Mouse (Mus musculus) adrenal gland, adult (tissue): ENCODE measurements around the gene Il9r.

ENCODE experiments used
- DNase-seq, 2 experiments: peaks; one replicate each; pipeline ENCODE4 v3.0.0; 2022 to 2023; ENCODE audit warnings: low spot score in 1 of 2; ENCODE audit not compliant: inconsistent age in 2 of 2

Gene Il9r

DNA sequence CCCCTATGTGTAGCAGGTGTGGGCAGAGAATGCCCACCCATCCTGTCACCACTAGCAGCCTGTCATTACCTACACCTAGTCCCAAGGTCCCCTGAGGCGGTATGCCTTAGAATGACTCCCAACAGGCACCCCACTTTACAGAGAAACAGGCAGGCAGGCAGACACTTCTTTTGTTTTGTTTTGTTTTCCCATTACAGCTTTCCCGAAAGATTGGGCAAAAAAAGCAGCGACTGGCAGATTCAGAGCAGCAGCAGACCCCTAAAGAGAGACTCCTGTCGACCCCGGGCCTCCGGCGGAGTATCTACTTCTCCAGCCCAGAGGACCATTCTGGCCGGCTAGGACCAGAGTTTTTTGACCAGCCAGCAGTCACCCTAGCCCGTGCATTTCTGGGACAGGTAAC, 27.5 kb upstream of the Il9r start:
- DNase-seq = peak in 1 of 2 experiments; percentile 49

DNA sequence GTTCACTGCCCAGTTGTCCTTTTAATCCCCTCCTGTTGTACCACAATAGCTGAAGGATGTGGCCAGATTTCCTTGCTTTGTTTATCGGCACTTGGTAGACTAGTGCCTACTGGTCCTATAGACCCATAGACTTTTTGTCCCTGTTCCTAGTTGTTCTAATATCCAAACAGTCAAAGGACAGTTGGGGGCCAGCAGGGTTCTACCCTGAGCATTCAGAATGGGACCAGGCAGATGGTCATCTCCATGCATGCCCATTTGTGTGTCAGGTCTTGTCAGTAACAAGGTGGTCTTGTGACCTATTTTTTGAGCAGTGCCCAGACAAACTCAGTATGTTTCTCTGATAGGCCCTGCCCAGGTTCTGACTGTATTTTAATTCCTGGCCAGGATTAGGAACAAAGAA, 27.0 kb upstream of the Il9r start:
- no peak for DNase-seq

DNA sequence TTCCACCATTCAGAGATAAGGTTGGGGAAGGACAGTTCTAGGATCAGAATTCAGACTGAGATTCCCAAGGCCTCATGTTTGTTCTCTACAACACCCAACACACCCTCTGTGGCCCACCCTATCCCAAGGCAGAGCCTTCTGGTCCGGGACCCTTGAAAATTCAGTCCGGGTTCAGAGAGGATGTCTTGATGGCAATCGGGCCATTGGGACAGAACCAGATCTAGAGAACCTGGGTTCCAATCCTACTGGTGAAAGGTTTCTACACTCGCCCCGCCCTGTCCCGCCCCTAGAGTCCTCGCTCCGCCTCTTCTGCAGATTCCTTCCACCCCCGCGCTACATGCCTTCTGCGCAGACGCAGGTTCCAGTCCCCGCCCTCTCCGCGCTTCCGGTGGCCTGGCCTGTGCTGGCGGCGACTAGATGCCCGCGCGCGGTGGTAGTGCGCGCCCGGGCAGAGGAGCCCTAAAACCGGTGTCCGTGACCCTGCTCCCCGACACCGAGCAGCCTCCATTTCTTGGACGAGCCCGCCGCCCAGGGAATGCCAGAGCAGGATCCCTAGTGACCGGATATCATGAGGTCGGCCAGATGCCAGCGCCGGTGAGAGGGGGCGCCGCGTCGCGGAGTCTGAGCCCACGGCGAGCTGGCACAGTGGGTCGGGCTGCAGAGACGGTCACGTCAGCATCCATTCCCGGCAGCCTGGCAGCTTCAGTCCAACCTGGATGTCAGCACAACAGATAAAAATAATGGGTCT, 26.2 kb upstream of the Il9r start, which contains the start of gene Mpg:
Gene Mpg (plus strand): TSS at position 382 of the 748 bp plus-strand sequence.
- peak; percentile 92 to 97 for DNase-seq

DNA sequence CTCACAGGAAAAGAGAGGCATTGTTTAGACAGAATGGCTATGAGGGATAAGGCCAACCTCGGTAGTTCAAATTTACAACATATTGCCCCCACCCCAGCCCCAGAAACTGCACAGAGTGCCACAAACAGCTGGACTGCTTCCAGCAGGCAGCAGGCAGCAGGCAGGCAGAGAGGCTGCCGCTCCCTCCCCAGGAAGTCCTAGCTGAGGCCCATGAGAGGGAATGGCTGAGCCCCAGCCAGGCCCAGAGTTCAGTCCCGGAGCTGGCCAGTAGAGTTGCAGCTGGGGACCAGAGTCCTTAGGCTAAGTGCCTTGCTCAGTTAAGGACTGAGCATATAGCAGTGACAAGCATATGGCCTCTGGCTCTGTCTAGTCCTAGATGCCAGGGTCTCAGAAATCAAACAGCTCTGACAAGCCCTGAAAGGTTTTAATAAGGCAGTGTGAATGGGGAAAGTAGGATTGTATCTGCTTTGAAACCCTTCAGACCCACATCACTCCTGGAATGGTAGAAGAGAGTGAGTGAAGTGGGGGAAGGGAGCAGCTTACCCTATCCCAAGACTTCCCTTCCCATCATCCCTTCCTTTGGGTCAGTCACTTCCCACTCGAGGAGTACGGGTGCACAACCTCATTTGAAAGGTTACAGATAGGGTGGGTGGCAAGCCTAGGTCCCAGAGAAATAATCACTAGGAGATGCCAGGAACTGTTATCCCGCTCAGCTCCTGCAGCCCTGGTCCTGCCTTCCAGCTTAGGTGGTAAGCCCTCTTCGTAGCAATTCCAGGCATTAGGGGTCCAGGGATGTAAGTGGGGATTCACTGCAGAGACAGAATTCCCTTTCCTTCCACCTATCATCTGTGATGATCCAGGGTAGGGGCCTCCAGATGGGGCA, 25.4 kb upstream of the Il9r start:
- peak; percentile 43 to 72 for DNase-seq

DNA sequence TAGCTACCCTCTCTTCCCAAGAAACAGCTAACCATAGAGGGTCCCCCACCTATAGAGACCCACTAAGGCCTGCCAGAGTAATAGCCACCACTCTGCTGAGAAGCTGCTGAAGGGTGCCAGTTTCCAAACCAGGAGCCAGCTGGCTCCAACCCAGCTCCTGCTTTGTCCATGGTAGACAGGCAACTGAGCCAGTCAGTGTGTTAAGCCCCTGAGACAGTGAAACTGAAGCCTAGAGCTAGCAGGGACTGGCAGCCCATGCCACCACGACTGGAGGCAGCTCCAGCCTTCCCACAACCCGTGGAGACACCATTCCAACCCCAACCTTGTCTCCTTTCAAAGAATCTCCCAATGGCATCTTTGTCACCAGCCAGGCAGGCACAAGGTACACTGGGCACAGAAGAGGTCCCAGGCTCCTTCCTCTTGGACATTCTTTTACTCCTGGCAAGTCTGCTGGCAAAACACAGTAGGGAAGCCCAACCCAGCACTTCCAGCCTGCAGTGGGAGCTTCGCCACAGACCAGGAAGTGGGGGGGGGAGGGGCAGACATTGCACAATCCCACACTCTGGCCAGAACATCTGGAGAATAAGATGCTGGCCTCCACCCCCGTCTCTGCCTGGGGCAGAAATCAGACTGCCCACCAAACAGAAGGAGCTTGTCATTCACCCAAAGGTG, 24.5 kb upstream of the Il9r start:
- peak; percentile 74 to 92 for DNase-seq

DNA sequence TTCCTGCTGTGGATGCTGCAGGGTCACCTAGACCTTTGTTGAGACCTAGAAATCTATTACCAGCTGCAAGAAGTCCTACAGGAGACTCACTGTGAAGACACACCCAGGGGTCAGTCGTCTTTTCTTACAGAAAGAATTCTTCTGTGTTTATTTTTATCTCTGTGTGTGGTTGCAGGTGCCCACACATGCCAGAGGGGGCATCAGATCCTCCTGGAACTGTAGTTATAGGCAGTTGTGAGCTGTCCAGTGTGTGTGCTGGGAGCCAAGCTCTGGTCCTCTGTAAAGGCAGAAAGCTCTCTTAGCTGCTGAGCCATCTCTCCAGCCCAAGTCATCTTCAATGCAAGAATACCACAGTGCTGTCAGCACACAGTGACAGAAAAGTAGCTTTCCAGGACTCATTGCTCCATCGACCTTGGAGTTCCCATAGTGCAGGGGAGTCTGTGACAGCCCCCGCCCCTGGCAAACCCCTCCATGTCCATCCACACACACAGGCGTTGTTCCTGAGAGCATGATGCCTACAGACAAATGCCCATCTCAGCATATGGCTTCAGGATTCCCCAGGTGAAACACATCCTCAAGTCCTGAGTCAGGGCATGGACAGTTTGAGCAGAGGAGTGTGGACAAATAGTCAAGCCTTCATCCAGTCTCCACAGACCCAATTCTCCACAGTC, 23.4 kb upstream of the Il9r start:
- peak in 1 of 2 experiments; percentile 38 for DNase-seq

DNA sequence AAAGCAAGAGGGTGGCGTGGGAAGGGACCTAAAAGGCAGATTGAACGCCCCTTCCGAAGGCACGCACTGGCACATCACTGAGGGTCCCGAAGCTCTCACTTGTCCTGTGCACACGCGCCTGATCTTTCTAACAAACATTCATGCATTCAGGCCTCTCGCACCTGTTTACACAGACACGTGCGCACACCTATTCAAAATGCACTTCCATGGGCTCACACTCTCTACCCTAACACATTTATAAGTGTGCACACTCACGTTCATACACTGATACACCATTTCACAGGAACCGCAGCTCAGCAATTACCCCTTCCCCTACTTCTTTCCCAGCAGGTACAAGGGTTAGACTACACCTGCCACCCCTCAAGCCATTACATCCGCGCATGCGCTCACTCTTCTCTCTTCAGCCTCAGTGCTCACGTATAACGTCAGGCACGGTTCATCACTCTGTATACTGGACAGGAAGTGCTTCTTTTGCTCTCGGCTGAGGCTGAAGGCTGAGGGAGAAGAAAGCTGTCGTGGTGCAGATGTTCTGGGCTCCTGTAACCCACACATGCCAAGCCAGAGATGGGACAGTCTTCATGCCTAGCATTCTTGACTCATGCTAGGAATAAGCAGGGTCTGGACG, 22.6 kb upstream of the Il9r start:
- no peak for DNase-seq

DNA sequence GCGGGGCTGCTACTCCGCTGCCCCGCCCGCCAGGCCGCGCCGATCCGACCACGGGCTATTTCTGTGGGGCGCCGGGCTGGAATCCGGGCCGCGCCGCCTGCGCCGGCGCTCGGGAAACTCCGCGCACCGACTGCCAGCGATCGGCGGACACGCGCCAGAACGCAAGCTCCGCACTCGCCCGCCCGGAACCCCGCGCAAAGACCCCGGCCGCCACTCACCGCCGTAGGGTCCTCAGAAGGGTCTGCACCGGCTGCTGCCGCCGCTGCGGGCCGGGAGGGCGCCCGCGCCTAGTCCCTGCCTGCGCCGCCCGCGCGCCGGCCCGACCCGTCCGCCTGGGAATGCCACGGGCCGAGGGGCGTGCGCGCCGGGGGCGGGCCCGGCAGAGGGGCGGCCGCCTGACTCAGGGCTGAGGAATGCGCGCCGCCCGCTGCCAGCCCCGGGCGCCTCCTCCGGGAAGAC, 21.9 kb upstream of the Il9r start, which contains the start of gene Rhbdf1:
Gene Rhbdf1 (minus strand): TSS at position 350 of the 459 bp plus-strand sequence.
- DNase-seq = peak; percentile 83 to 89

DNA sequence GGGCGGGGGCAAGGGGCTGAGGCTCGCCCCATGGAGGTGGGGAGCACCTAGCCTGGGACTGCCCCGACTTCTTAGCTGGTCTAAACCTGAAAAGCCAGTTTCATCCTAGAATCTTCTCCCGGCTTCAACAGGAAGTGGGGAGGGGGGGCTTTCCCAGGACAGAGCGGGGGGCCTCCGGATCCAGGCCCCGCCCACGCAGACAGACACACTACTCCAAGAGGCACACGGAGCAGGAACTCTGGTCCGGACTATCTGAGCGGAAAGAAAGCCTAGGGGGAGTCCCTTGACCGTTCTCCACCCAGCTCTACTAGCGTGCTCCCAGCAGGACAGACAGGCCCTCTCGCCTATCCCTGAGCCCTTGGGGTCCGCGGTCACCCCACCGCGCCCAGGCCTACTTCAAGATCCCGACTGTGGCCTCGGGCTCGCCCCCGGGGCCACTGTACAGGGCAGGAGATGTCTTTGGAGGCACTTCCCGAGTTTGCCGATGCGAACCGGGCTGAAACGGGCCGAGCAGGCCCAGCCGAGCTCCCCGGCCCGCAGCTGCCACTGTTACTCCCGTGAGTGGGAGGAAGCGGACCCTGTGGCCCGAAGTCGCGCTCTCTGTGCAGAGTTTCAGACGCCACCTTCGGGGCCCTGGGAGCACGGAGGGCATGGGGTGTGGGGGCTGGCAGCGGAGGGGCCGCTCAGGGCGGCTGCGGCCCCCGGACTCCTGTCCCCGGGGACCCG, 21.3 kb upstream of the Il9r start:
- DNase-seq = peak; percentile 76 to 91

DNA sequence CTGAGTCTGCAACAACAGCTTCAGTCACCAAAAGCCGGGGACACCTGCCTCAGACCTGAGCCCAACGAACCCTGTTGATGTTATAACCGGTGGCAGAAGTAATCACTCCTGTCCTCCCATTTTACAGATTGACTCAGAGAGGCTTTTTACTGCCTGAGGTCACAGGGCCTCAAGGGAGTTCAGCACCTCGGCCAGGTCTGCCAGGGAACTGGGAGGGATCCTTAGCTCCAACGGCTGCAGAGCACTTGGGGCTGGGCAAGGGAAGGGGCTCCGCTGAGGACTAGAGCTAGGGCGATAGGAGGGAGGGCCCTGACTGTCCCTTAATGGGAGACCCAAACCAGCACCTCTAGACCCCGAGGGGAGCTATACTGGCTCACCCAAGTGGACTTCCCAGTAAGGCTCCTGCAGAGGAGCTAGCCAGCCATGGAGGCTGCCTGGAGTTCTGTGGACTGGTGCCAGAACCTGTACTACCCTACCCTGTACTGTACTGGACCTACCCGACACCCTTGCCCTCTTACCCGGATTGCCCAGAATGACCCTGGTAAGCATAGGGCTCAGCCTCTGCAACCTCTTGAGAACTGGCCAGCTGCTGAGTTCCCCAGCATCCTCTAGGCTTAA, 20.6 kb upstream of the Il9r start:
- no peak for DNase-seq

DNA sequence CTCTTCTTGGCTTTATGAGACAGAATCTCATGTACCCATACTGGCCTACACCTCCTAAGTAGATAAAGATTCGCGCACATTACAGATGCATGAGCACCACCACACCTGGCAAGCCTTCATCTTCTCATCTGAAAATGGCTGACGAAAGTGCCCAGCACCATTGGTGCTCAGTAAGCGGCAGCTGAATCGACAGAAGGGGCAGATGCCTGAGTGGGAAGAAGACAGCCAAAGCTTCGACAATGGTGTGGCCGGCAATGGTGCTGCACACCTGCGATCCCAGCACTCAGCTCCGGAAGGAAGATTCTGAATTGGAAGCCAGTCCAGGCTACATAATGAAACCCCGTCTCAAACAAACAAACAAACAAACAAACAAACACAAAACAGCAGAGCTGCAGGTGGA, 19.2 kb upstream of the Il9r start:
- no peak for DNase-seq

DNA sequence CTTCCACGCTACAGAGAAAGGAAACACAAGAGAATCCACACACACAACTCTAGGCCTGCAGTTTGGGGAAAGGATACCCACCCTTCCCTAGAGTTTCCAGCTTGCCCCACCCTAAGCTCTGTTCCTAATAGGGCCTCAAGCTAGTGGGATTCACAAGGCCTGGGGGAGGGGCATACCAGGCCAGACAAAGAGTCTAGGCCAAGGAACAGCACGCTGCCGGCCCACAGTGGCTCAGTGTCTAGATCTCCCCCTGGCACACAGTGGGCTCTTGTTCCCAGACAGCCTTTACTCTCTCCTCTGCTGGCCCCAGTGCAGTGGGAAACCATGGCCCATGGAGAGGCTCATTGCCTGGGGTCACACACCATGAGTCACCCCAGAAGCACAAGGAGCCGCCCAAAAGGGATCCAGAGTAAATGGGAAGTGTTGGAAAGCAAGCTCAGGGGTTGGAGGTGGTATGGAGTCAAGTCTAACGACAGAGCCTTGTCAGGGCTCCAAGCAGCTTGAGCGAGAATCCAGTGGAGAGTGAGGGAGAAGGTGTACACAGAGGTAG, 18.5 kb upstream of the Il9r start:
- peak in 1 of 2 experiments; percentile 35 for DNase-seq

DNA sequence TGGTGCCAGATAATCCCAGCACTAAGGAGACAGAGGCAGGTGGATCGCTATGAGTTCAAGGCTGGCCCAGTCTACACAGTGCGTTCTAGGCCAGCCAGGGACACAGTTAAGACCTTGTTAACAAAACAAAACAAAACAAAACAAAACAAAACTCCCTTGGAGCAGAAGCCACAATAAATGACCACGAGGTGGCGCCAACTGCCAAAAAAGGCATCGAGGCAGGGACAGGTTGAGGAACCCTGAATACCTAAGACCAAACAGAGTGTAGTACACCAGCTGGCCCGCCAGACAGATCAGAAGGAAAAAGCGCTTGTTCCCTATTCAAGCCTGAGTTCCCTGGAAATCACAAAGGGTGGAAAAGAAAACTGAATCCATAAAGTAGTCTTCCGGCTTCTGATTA, 16.8 kb upstream of the Il9r start:
- DNase-seq = peak; percentile 69 to 89

DNA sequence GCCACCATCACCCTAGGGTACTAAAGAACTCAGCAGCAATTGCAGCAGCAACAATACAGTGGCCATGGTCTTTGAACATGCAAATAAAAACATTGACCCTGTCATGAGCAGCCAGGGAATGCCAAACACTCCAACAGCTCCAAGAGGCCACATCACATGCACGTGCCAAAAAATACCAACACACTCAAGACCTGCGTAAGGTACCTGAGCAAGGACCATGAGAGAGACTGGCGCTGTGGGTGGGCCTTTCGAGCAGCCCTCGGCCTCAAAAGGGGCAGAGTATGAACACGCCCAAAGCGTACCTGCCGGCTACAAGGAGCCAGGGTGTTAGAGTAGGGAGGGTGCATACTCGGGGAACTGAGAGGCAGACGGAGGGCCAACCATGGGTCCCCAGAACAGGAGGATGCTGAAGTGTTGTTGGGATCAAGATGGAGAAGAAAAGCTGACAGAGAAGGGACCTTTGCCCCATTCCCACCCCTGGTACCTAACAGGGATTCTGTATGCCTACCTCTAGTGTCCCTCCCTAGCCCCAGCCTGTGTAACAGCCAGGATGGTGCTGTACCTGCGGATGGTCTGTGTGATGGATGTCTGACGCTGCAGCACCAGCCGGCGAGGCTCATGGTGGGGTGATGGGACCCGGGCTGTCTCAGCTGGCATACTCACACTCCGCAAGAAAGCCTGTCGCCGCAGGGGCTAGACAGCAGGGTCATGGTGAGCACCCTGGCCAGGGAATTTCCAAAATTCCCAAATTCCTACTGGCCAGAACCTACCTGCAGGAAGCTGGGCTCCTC, 15.5 kb upstream of the Il9r start:
- DNase-seq = no peak

DNA sequence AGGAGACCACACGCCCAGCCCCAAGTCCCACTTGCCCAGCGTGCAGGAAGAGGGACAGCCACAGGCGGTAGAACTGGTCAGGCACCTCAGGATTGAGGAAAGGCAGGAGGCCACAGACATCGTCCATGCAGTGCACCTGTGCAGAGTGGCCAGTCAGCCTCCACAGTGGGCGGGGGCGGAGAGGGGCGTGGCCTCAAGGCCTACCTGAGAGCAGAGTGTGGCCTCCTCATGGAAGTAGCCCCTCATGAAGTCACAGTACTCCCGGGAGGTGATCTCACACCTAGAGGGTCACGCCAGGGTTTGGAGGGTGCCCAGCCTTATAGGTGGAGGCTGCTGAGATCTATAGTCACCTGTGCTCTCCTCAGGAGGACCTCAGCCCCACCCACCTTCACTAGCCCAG, 10.5 kb upstream of the Il9r start:
- peak in 1 of 2 experiments; percentile 33 for DNase-seq

DNA sequence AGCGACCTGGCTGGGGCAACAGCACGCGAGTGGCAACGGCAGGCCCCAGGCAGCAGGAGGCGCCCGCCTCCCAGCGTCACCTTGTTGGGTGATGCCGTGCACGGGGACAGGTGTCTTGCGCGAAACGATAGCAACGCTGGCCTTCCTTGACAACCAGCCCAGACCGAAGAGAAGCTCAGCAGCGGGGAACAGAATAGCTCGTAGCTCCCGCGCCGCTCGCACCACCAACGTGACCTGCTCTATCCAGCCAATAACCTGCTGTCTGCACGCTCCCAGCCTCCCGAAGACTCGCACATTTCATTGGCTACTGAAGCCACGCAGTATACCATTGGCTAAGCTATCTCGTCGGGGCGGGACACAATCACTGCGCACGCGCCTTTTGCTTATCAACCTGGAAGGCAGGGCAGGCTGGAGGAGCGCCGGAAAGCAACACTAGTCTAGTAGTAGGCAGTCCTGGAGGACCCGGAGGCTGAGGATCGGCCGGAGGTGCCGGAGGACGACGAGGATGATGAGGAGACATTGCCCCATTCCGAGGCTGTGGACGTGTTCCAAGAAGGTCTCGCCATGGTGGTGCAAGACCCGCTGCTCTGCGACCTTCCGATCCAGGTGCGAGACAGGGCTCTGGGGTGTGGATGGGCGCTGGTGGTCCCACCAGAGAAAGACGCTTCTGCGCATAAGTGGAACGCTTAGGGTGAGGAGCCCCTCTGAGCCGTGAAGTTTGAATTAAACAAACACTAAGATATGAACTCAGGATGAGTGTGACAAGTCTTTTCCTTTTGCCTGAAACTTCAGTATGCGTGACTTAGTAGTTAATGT, 5.2 kb upstream of the Il9r start, which contains the start of gene Snrnp25:
Gene Snrnp25 (plus strand): TSS at position 358 of the 816 bp plus-strand sequence.
- peak; percentile 97 to 98 for DNase-seq
